8 mouse cellular contexts compared by ENCODE assay signal in genomic region chr19:45031780-45032179, GRCm38 (mm10). TPM values are rescaled to one million over a fixed set of nuclear protein-coding genes. Genes with fewer than 3 reads are reported as not detected.
DNase-seq lines count a peak whose midpoint lies in the region; ATAC-seq and TF ChIP-seq lines count a peak whose summit lies in the region.

No protein-coding gene starts in this region.

- WGBS in heart, embryonic 12.5 days: 17% methylated on average over 4 of the region's 4 CpGs
- WGBS in forebrain, embryonic 11.5 days: 21% methylated on average over 4 of the region's 4 CpGs

- H3K27me3 ChIP-seq in heart, embryonic 12.5 days (replicated peaks): peaks cover 18% of the 10 kb centered on the region
- no peaks in the 10 kb centered on the region for H3K27me3 ChIP-seq in forebrain, embryonic 11.5 days (ENCODE audit: control insufficient read depth, insufficient read depth, low read length)

- no peak overlapping the region for H3K9ac ChIP-seq in heart, embryonic 12.5 days
- no peak overlapping the region for H3K9ac ChIP-seq in forebrain, embryonic 11.5 days (ENCODE audit: low read length)

- ATAC-seq in heart, embryonic 12.5 days (ENCODE audit: insufficient number of reproducible peaks, low FRiP score): no peak
- 0 out of 2 replicates have a peak, but pooled peaks have one; percentile 31 for ATAC-seq in forebrain, embryonic 11.5 days (replicated peaks; ENCODE audit: low FRiP score)

- DNase-seq in heart, adult 18-20 months: peak; percentile 75 to 88
- DNase-seq in c-Kit-positive CD71-positive TER-119-positive erythroid progenitor cells, embryonic 14.5 days (ENCODE audit: low spot score): peak; percentile 74
- peak; percentile 87 for DNase-seq in forebrain, embryonic 11.5 days (ENCODE audit: low spot score)
- DNase-seq in heart, postnatal 4 days: peak; percentile 88
- peak; percentile 74 to 81 for DNase-seq in layer of hippocampus, adult 2 months (ENCODE audit: low spot score in 2 of 2)
- DNase-seq in lung, postnatal 14 days: peak; percentile 86
- peak; percentile 66 for DNase-seq in right cerebral cortex, postnatal 25 days

- no peaks in the 10 kb centered on the region for H3K9me3 ChIP-seq in heart, embryonic 12.5 days (replicated peaks)
- no peaks in the 10 kb centered on the region for H3K9me3 ChIP-seq in forebrain, embryonic 11.5 days (ENCODE audit: control insufficient read depth, low read length)

- peaks cover 41% of the 10 kb centered on the region for H3K4me1 ChIP-seq in heart, embryonic 12.5 days (replicated peaks)
- no peaks in the 10 kb centered on the region for H3K4me1 ChIP-seq in forebrain, embryonic 11.5 days (replicated peaks; ENCODE audit: control insufficient read depth, insufficient read depth, low read length)

- peaks cover 19% of the 10 kb centered on the region for H3K36me3 ChIP-seq in heart, embryonic 12.5 days
- H3K36me3 ChIP-seq in forebrain, embryonic 11.5 days (ENCODE audit: control insufficient read depth, insufficient read depth, low read length): peaks cover 2% of the 10 kb centered on the region; the same call in 1 of the 2 replicates

- H3K27ac ChIP-seq in heart, embryonic 12.5 days (ENCODE audit: poor library complexity, severe bottlenecking): no peak overlapping the region
- no peak overlapping the region for H3K27ac ChIP-seq in forebrain, embryonic 11.5 days (ENCODE audit: low read depth, low read length)
- H3K27ac ChIP-seq in layer of hippocampus, adult 2 months: peak overlapping the region; percentile 58; the same call in 1 of the 2 replicates

- no peak overlapping the region for H3K4me3 ChIP-seq in heart, embryonic 12.5 days
- no peak overlapping the region for H3K4me3 ChIP-seq in forebrain, embryonic 11.5 days (ENCODE audit: low read depth, low read length)
- no peak overlapping the region for H3K4me3 ChIP-seq in layer of hippocampus, adult 2 months

- H3K4me2 ChIP-seq in heart, embryonic 12.5 days: no peak overlapping the region
- no peak overlapping the region for H3K4me2 ChIP-seq in forebrain, embryonic 11.5 days (ENCODE audit: low read depth, low read length, severe bottlenecking)

- peak; percentile 93 for TF ChIP-seq CTCF in layer of hippocampus, adult 2 months (conservative IDR thresholded peaks at IDR 0.05)

RNA-seq across cellular contexts. Expression of gene Pdzd7, which starts 13.7 kb away (rescaled TPM):
- total RNA-seq in heart, adult 18-20 months (2021): not detected
- polyA plus RNA-seq in heart, embryonic 12.5 days (2016; fragmentation: Nextera tagmentation; extraction: Ambion mirVana): 0.09 and 0.18 TPM in 2 replicates
- 0.61 and 0.63 TPM in 2 replicates for polyA plus RNA-seq in forebrain, embryonic 11.5 days (2014; fragmentation: Nextera tagmentation; extraction: Ambion mirVana)
- not detected for total RNA-seq in heart, postnatal 4 days (2021)
- total RNA-seq in layer of hippocampus, adult 2 months (2021): 1 to 10 TPM; 2.1 to 3.3 TPM

RNA-seq across cellular contexts. Expression of gene Sfxn3, which starts 15.5 kb away (rescaled TPM):
- 1 to 10 TPM; 7.8 to 8.9 TPM for total RNA-seq in heart, adult 18-20 months (2021)
- polyA plus RNA-seq in heart, embryonic 12.5 days (2016; fragmentation: Nextera tagmentation; extraction: Ambion mirVana): 20.4 and 21.3 TPM in 2 replicates
- polyA plus RNA-seq in forebrain, embryonic 11.5 days (2014; fragmentation: Nextera tagmentation; extraction: Ambion mirVana): 15.4 and 18.7 TPM in 2 replicates
- 10 to 100 TPM; 26.3 to 27.2 TPM for total RNA-seq in heart, postnatal 4 days (2021)
- 10 to 100 TPM; 87.3 to 99.8 TPM for total RNA-seq in layer of hippocampus, adult 2 months (2021)

RNA-seq across cellular contexts. Expression of gene Lzts2, which starts 17.6 kb away (rescaled TPM):
- 10 to 100 TPM; 55.3 to 58.9 TPM for total RNA-seq in heart, adult 18-20 months (2021)
- 58.3 and 58.5 TPM in 2 replicates for polyA plus RNA-seq in heart, embryonic 12.5 days (2016; fragmentation: Nextera tagmentation; extraction: Ambion mirVana)
- polyA plus RNA-seq in forebrain, embryonic 11.5 days (2014; fragmentation: Nextera tagmentation; extraction: Ambion mirVana): 52.7 and 56.9 TPM in 2 replicates
- total RNA-seq in heart, postnatal 4 days (2021): 10 to 100 TPM; 52.6 to 68.0 TPM
- 10 to 100 TPM; 28.5 to 30.1 TPM for total RNA-seq in layer of hippocampus, adult 2 months (2021)

RNA-seq across cellular contexts. Expression of gene Mrpl43, which starts 25.5 kb away (rescaled TPM):
- 10 to 100 TPM; 54.3 to 58.2 TPM for total RNA-seq in heart, adult 18-20 months (2021)
- polyA plus RNA-seq in heart, embryonic 12.5 days (2016; fragmentation: Nextera tagmentation; extraction: Ambion mirVana): 60.1 and 66.8 TPM in 2 replicates
- polyA plus RNA-seq in forebrain, embryonic 11.5 days (2014; fragmentation: Nextera tagmentation; extraction: Ambion mirVana): 71.4 and 78.1 TPM in 2 replicates
- total RNA-seq in heart, postnatal 4 days (2021): 10 to 100 TPM; 45.3 to 45.5 TPM
- 10 to 100 TPM; 38.6 to 41.1 TPM for total RNA-seq in layer of hippocampus, adult 2 months (2021)

RNA-seq across cellular contexts. Expression of gene Twnk, which starts 26.3 kb away (rescaled TPM):
- total RNA-seq in heart, adult 18-20 months (2021): 10 to 100 TPM; 32.5 to 32.8 TPM
- polyA plus RNA-seq in heart, embryonic 12.5 days (2016; fragmentation: Nextera tagmentation; extraction: Ambion mirVana): 19.2 and 19.5 TPM in 2 replicates
- 18.4 and 19.9 TPM in 2 replicates for polyA plus RNA-seq in forebrain, embryonic 11.5 days (2014; fragmentation: Nextera tagmentation; extraction: Ambion mirVana)
- total RNA-seq in heart, postnatal 4 days (2021): 10 to 100 TPM; 12.3 to 14.4 TPM
- 10 to 100 TPM; 14.7 to 15.3 TPM for total RNA-seq in layer of hippocampus, adult 2 months (2021)
